Mouse (Mus musculus): ENCODE results near the gene Elobl.

DNA sequence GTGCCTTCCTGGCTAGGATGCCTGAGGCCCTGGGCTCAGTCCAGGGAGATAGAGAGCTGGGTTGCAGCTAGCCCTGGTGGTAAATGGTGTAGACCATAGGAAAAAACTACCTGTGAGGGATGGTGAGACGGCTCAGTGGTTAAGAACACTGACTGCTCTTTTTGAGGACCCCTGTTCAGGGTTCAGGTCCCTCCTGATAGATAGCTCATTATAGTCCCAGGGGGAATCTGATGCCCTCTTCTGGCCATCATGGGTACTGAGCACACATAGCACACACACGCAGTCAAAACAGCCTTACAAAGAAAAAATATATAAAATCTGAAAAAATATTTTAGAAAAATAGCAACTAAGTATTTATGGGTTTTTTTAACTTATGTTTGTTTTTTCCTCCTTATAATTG lies 9.6 kb upstream of the Elobl start:
- no peak for TF ChIP-seq CTCF (IDR thresholded peaks at IDR 0.05; ENCODE audit: control insufficient read depth, insufficient read depth, insufficient read length)
- no peak for TF ChIP-seq MAX (IDR thresholded peaks at IDR 0.05)
- TF ChIP-seq CEBPB (IDR thresholded peaks at IDR 0.05; ENCODE audit: low read depth) = no peak
- no peak for TF ChIP-seq MYOD1 (IDR thresholded peaks at IDR 0.05; ENCODE audit: control insufficient read depth, insufficient read length, low read depth)
- no peak for TF ChIP-seq MYOG (IDR thresholded peaks at IDR 0.05; ENCODE audit: control insufficient read depth, extremely low read depth, insufficient read length)
- no peak for TF ChIP-seq USF1 (IDR thresholded peaks at IDR 0.05; ENCODE audit: low read depth)
